Mouse (Mus musculus) adrenal gland, postnatal 36 days (tissue): ENCODE data around the gene Rad9a. TPM values are rescaled to one million over a fixed set of nuclear protein-coding genes. Genes with fewer than 3 reads are reported as not detected.

Experiments
- DNase-seq, 2 experiments: peaks; one replicate each; pipeline ENCODE4 v3.0.0; 2021; ENCODE audit warnings: mixed read lengths in 1 of 2
- total RNA-seq, 2 experiments: library from RNA; stranded (reverse); gene quantifications; 2 replicates each; pipeline ENCODE4 v1.2.3; 2021

Gene Rad9a
- total RNA-seq, 2 experiments from 2014 or later = 7.6 TPM

DNA sequence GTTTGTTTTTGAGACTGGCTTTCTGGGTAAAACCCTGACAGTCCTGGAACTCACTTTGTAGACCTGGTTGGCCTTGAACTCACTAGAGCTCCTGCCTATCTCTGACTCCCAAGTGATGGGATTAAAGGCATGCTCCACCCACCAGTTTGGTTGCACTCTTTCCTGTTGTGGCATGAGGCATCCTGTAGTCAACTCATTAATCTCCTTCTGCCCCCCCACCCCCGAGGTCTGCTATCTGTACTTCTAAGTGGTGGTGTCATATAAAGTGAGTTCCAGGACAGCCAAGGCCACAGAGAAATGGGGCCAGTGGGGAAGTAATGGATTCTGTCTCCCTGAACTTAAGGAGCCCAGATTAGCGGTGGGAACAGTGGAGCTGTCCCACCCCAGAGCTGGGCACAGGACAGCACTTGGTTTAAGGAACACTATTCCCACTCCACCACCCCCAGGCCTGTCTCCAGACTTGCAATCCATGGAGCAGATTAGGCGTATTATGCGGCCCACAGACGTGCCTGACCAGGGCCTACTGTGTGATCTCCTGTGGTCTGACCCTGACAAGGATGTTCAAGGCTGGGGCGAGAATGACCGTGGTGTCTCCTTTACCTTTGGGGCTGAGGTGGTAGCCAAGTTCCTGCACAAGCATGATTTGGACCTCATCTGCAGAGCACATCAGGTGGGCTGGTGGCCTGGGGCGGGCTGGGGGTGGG lies 7.3 kb downstream of the Rad9a start:
- DNase-seq = peak; percentile 47 to 62

GRCm38 (mm10) chr19:4193129-4193528 lies 8.3 kb downstream of the Rad9a start:
- DNase-seq = no peak

GRCm38 (mm10) chr19:4192251-4192985 lies 9.0 kb downstream of the Rad9a start:
- peak in 1 of 2 experiments; percentile 37 for DNase-seq

GRCm38 (mm10) chr19:4191528-4192250 lies 9.8 kb downstream of the Rad9a start, which contains the start of gene Ppp1ca:
Gene Ppp1ca (plus strand): TSS chr19:4192065.
- peak; percentile 98 to 99 for DNase-seq

DNA sequence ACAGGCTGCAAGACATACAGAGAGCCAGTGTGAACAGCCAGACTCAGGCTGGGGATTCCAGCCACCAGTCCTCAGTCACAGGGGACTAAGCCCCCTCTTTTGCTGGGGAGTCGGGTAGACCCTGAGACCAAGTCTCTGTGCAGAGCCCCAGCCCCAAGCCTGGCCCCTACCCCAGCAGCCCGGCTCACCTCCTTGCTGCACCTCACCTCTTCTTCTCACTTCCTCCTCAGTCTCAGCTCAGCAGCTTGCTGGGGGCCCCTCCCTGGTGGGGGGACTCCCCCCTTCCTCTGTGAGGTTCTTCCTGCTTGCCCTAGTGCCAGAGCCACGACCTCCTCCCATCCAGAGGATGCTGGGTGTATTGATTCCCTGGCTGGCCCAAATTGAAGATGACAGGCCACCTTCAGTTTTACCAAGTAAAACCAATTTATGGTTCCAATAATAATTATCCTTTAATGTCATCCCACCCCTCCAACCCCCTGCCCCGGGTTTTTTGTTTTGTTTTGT lies 10.6 kb downstream of the Rad9a start, which contains the start of gene Tbc1d10c:
Tbc1d10c (minus strand) TSS at position 454 of the 504 bp plus-strand sequence.
- DNase-seq = peak in 1 of 2 experiments; percentile 55

GRCm38 (mm10) chr19:4189051-4189620 lies 12.3 kb downstream of the Rad9a start:
- DNase-seq = no peak

- DNase-seq = no peak
Observed at GRCm38 (mm10) chr19:4187303-4187702, 14.2 kb downstream of the Rad9a start.

DNA sequence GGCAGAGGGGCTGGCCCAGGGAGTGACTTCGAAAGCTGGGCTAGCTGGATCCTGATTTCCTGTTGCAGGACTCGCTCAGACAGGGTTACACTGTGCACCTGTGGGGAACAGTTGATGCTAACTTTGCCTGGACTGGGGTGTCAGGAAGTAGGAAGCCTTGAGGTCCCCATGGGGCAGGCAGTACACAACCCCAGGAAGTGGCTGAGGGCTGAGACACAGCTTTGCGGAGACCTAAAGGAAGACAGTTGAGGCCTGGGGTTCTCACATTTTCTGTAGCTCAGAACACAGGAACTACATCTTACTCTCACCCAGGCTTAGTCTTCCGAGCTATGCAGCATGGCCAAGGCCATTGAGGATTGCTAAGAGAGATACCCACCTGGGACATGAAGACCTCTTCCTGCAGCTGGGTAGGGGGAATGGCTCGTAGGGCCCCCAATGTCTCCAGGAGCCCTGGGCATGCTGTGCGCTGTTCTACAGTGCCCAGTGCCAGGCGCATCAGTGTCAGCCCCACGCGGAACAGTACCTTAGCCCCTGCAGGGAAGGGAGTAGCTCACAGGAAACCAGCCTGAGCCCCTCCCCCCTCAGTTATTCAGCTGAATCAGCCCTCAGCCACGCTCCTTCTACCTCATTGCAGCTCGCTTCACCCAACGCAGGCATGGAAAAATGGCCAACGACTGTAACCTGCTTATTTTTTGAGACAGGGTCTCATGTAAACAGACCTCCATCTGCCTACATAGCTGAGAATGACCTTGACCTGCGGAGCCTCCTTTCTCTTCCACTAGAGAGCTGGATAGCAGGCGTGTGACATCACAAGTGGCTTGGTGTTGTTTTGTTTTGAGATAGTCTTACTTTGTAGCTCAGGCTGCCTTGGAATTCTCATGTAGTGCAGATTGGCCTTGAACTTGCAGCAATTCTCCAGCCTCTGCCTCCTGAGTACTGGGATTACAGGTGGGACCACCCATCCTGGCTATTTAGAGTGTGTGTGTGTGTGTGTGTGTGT lies 16.2 kb downstream of the Rad9a start:
- peak in 1 of 2 experiments; percentile 55 for DNase-seq

- no peak for DNase-seq
Observed at GRCm38 (mm10) chr19:4183689-4184088, 17.8 kb downstream of the Rad9a start.

- DNase-seq = peak; percentile 82 to 85
Observed at GRCm38 (mm10) chr19:4181892-4182291, 19.6 kb downstream of the Rad9a start.

GRCm38 (mm10) chr19:4180411-4180810 lies 21.1 kb downstream of the Rad9a start:
- no peak for DNase-seq

GRCm38 (mm10) chr19:4175368-4175947 lies 26.0 kb downstream of the Rad9a start, which contains the start of gene Carns1:
Gene Carns1 (minus strand): TSS chr19:4175479.
- no peak for DNase-seq

GRCm38 (mm10) chr19:4172925-4173324 lies 28.5 kb downstream of the Rad9a start:
- no peak for DNase-seq

GRCm38 (mm10) chr19:4171393-4172290 lies 29.8 kb downstream of the Rad9a start:
- no peak for DNase-seq

DNA sequence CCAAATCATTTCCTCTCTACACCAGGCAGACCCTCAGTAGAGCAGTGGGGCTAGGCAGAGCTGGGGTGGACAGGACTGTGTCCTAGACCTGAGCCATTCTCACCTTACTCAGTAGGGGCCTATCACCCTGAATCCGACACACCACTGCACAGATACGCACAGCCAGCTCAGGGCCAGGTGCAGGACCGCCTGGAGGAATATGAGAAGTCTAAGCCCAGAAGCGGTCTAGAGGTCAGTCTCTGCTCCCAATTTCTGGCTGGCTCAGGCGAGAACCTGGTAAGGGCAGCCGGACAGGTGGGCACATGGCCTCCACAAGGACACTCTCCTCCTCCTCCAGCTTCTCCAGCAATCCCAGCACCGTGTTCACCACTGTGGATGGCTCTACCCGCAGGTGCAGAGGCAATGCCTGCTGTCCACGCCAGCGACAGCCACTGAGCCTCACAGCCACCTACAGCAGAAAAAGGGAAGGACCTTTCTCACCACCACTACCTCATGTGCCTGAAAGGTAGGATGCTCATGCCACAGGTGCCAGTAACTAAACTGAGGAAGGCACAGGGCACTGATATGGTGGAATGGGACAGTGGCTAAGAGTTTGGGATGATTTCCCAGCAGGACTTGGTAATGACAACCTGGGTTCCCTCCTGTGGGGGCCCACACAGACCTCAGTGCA lies 30.6 kb downstream of the Rad9a start:
- DNase-seq = no peak

GRCm38 (mm10) chr19:4169810-4170209 lies 31.7 kb downstream of the Rad9a start:
- peak in 1 of 2 experiments; percentile 57 for DNase-seq

DNA sequence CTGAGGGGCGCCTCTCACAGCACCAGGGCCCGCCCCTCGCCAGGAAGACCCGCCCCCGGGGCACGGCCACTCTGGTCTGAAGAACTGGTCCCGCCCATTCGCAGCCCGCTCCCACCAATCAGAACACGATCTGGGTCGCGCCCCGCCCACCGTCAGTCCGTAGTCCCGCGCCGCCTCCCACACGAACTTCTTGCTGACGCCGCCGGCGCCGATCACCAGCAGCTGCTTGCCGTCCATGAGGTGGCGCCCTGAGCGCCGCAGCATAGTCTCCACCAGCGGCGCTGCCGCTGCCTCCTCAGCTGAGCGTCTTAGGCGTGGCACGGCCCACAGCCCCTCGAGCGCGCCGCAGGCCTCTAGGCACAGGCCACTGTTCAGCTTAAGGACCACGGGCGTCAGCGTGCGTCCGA lies 32.1 kb downstream of the Rad9a start:
- DNase-seq = peak; percentile 100

DNA sequence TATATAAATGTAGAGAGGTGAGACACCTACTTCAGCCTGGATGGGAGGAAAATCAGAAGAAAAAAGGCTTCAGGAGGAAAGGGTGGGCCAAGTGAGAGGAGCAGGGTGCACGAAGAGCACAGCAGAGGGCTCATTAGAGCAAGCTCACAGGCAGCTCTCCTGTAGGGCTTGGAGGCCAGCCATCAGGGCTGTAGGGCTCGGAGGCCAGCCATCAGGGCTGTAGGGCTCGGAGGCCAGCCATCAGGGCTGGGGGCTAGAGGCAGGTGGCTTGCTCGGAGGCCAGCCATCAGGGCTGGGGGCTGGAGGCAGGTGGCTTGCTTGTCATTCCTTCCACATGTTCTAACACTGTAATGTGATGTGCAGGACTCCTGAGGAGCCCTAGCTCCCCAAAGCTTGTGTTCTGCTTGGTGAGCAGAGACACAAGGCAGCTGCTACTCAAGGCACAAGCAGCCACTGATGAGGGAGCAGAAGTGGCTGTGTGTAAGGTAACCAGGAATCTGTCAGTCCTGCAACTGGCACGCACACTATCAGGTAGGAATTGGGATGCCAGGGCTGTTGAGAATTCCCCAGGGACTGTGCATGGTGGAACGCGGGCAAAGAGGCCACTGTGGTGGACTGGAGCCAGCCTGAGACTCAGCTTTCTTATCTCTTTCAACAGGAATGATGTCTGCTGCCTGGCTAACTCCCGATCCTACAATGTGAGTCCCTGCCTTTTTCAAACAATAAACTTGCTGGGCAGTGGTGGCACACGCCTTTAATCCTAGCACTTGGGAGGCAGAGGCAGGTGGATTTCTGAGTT lies 34.6 kb downstream of the Rad9a start:
- peak; percentile 55 to 57 for DNase-seq
